8 mouse cellular contexts compared by ENCODE assay signal in the genomic region with DNA sequence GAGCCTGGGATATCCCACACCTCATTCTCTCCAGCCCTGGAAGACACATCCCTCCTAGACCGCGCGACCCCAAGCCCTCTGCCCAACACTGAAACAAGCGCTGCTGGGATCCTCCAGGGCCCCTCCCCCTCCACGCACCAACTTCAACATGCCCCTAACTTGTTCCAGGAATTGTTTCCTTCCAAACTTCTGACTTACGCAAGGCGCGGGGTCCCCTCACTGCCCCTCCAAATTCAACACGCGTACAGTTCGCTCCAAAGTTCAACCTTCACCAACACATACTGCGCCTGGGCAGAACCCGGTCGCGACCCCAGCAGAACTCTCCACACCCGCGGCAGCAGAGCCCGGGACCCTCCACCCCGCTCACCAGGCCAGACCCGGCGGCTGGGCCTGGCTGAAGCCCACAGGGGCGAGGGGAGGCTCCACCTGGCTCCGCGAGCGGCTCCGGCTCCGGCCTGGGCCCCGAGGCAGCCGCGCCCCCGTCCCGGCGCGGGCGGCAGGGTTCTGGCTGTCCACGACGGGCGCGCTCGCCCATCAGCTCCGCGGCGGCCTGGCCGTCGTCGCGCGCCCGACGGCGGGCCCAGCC. TPM values are rescaled to one million over a fixed set of nuclear protein-coding genes. Genes with fewer than 3 reads are reported as not detected.
DNase-seq lines count a peak whose midpoint lies in the region; ATAC-seq lines count a peak whose summit lies in the region.

No protein-coding gene starts in this region.

- intact Hi-C loops in left cerebral cortex, postnatal 36 days (cut with DNase I), result loop anchor here (5.0 kb wide), 1 partner anchor 52 kb away; no protein-coding TSS in a partner anchor
- intact Hi-C loops in heart, postnatal 36 days (cut with DNase I), result loop anchor here (10.0 kb wide), 1 partner anchor 495 kb away; the partner anchor contains the start of gene Rps3

- H3K9me3 ChIP-seq in forebrain, embryonic 11.5 days (ENCODE audit: control insufficient read depth, low read length), result no peaks in the 10 kb centered on the region
- no peaks in the 10 kb centered on the region for H3K9me3 ChIP-seq in limb, embryonic 11.5 days (ENCODE audit: control insufficient read depth, low read length)
- H3K9me3 ChIP-seq in midbrain, embryonic 14.5 days (ENCODE audit: control insufficient read depth, low read length), result no peaks in the 10 kb centered on the region

- peak; percentile 27 to 42 for DNase-seq in left cerebral cortex, postnatal 36 days (ENCODE audit: low spot score in 2 of 2)
- DNase-seq in left cerebral cortex, adult 9 months (ENCODE audit: low spot score in 2 of 2), result no peak
- peak; percentile 13 to 20 for DNase-seq in adrenal gland, postnatal 4 days (ENCODE audit: low spot score in 2 of 2)
- peak; percentile 83 for DNase-seq in forebrain, embryonic 11.5 days (ENCODE audit: low spot score)
- DNase-seq in heart, postnatal 36 days, result peak; percentile 48 to 67
- peak; percentile 79 for DNase-seq in limb, embryonic 11.5 days (ENCODE audit: low spot score)
- peak; percentile 69 for DNase-seq in midbrain, embryonic 14.5 days
- peak; percentile 70 for DNase-seq in testis, postnatal 10 days (ENCODE audit: low spot score)

- H3K9ac ChIP-seq in forebrain, embryonic 11.5 days (ENCODE audit: low read length), result peak overlapping the region; percentile 96
- H3K9ac ChIP-seq in limb, embryonic 11.5 days (ENCODE audit: low read length), result peak overlapping the region; percentile 97
- H3K9ac ChIP-seq in midbrain, embryonic 14.5 days (replicated peaks; ENCODE audit: low read length), result peak overlapping the region; percentile 95

- peak; percentile 86 for ATAC-seq in forebrain, embryonic 11.5 days (replicated peaks; ENCODE audit: low FRiP score)
- ATAC-seq in limb, embryonic 11.5 days (ENCODE audit: insufficient number of reproducible peaks, low FRiP score, low TSS enrichment, low read depth), result peak; percentile 72
- ATAC-seq in midbrain, embryonic 14.5 days (ENCODE audit: low FRiP score, low TSS enrichment), result peak; percentile 73

- peak overlapping the region; percentile 92 for H3K27ac ChIP-seq in forebrain, embryonic 11.5 days (ENCODE audit: low read depth, low read length)
- peak overlapping the region; percentile 94 for H3K27ac ChIP-seq in limb, embryonic 11.5 days (replicated peaks; ENCODE audit: low read depth, low read length)
- peak overlapping the region; percentile 97 for H3K27ac ChIP-seq in midbrain, embryonic 14.5 days (replicated peaks; ENCODE audit: low read depth, low read length)

- H3K4me3 ChIP-seq in forebrain, embryonic 11.5 days (ENCODE audit: low read depth, low read length), result peak overlapping the region; percentile 97
- H3K4me3 ChIP-seq in limb, embryonic 11.5 days (ENCODE audit: low read depth, low read length), result peak overlapping the region; percentile 92
- peak overlapping the region; percentile 91 for H3K4me3 ChIP-seq in midbrain, embryonic 14.5 days (replicated peaks; ENCODE audit: low read depth, low read length)

- no peaks in the 10 kb centered on the region; the same call in 1 of the 2 replicates for H3K27me3 ChIP-seq in forebrain, embryonic 11.5 days (ENCODE audit: control insufficient read depth, insufficient read depth, low read length)
- H3K27me3 ChIP-seq in limb, embryonic 11.5 days (ENCODE audit: control insufficient read depth, insufficient read depth, low read length), result no peaks in the 10 kb centered on the region
- H3K27me3 ChIP-seq in midbrain, embryonic 14.5 days (ENCODE audit: control insufficient read depth, insufficient read depth, low read length), result no peaks in the 10 kb centered on the region

- H3K36me3 ChIP-seq in forebrain, embryonic 11.5 days (ENCODE audit: control insufficient read depth, insufficient read depth, low read length), result no peaks in the 10 kb centered on the region
- H3K36me3 ChIP-seq in limb, embryonic 11.5 days (ENCODE audit: control insufficient read depth, insufficient read depth, low read length), result peaks cover 2% of the 10 kb centered on the region; the same call in 1 of the 2 replicates
- H3K36me3 ChIP-seq in midbrain, embryonic 14.5 days (ENCODE audit: control insufficient read depth, insufficient read depth, low read length), result no peaks in the 10 kb centered on the region

- H3K4me1 ChIP-seq in forebrain, embryonic 11.5 days (replicated peaks; ENCODE audit: control insufficient read depth, insufficient read depth, low read length), result peaks cover 7% of the 10 kb centered on the region; the same call in 1 of the 2 replicates
- H3K4me1 ChIP-seq in limb, embryonic 11.5 days (ENCODE audit: control insufficient read depth, insufficient read depth, low read length), result peaks cover 4% of the 10 kb centered on the region; the same call in 1 of the 2 replicates
- H3K4me1 ChIP-seq in midbrain, embryonic 14.5 days (ENCODE audit: control insufficient read depth, insufficient read depth, low read length), result peaks cover 17% of the 10 kb centered on the region

- WGBS in forebrain, embryonic 11.5 days, result under 1% methylated on average over 46 of the region's 51 CpGs
- under 1% methylated on average over 51 of the region's 51 CpGs for WGBS in limb, embryonic 11.5 days
- WGBS in midbrain, embryonic 14.5 days, result 0% methylated on average over 49 of the region's 51 CpGs

- peak overlapping the region; percentile 67 for H3K4me2 ChIP-seq in forebrain, embryonic 11.5 days (ENCODE audit: low read depth, low read length, severe bottlenecking)
- peak overlapping the region; percentile 43 for H3K4me2 ChIP-seq in limb, embryonic 11.5 days (ENCODE audit: low read depth, severe bottlenecking)
- H3K4me2 ChIP-seq in midbrain, embryonic 14.5 days (ENCODE audit: low read length), result peak overlapping the region; percentile 81

RNA-seq across cellular contexts. Expression of gene Rnf169, which starts 0.6 kb away (rescaled TPM):
- 10 to 100 TPM; 49.1 to 49.3 TPM for total RNA-seq in left cerebral cortex, postnatal 36 days (2021)
- total RNA-seq in adrenal gland, postnatal 4 days (2021), result 10 to 100 TPM; 24.5 to 25.6 TPM
- polyA plus RNA-seq in forebrain, embryonic 11.5 days (2014; fragmentation: Nextera tagmentation; extraction: Ambion mirVana), result 7.8 and 7.9 TPM in 2 replicates
- total RNA-seq in heart, postnatal 36 days (2021), result 10 to 100 TPM in 1 of 2 experiments, 1 to 10 TPM in 1; 9.0 to 10.8 TPM
- 7.2 and 7.9 TPM in 2 replicates for polyA plus RNA-seq in limb, embryonic 11.5 days (2014; fragmentation: Nextera tagmentation; extraction: Ambion mirVana)
- 6.4 and 6.7 TPM in 2 replicates for polyA plus RNA-seq in midbrain, embryonic 14.5 days (2014; fragmentation: Nextera tagmentation; extraction: Ambion mirVana)

RNA-seq across cellular contexts. Expression of gene Chrdl2, which starts 26.3 kb away (rescaled TPM):
- total RNA-seq in left cerebral cortex, postnatal 36 days (2021), result under 1 TPM in 1 of 2 experiments, not detected in 1; 0.70 TPM
- total RNA-seq in adrenal gland, postnatal 4 days (2021), result not detected
- 0.25 and 0.47 TPM in 2 replicates for polyA plus RNA-seq in forebrain, embryonic 11.5 days (2014; fragmentation: Nextera tagmentation; extraction: Ambion mirVana)
- under 1 TPM in 1 of 2 experiments, not detected in 1; 0.38 TPM for total RNA-seq in heart, postnatal 36 days (2021)
- 1.2 and 1.4 TPM in 2 replicates for polyA plus RNA-seq in limb, embryonic 11.5 days (2014; fragmentation: Nextera tagmentation; extraction: Ambion mirVana)
- polyA plus RNA-seq in midbrain, embryonic 14.5 days (2014; fragmentation: Nextera tagmentation; extraction: Ambion mirVana), result not detected in 2 replicates

Comparison
In these comparisons a context has a peak if more than half of its experiments do, and no peak if none do; other contexts are left out.
1. DNase-seq: peak in left cerebral cortex, postnatal 36 days (2 of 2), adrenal gland, postnatal 4 days (2 of 2), forebrain, embryonic 11.5 days (single experiment), heart, postnatal 36 days (2 of 2), limb, embryonic 11.5 days (single experiment), midbrain, embryonic 14.5 days (single experiment) and testis, postnatal 10 days (single experiment); none in left cerebral cortex, adult 9 months (0 of 2).
2. Peak in every context shown above with its lines, with median percentiles within 50 percentile points of each other: ATAC-seq, H3K27ac ChIP-seq, H3K4me2 ChIP-seq, H3K4me3 ChIP-seq and H3K9ac ChIP-seq.